Mouse (Mus musculus): ENCODE measurements around the gene Git2.

DNA sequence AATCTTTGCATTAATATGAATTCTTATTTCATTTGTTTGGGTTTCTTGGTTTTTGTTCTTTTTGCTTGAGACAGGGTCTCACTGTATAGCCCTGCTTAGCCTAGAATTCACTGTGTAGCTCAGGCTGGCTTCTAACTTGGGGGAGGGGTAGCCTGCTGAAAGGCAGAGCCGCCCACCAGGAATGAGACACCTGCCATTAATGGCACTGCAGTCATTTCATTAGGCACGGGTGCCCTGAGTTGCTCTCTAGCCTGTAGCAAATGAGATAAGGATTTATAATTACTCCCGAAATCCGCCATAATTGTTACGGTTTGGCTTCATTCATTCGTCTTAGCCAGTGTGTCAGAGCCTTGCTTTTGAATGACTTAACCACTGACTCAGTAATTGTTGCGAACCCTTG is 857 bp upstream of the Git2 start:
- no peak for TF ChIP-seq CTCF (IDR thresholded peaks at IDR 0.05; ENCODE audit: insufficient read depth, low read depth, low read length)
- no peak for TF ChIP-seq POLR2A (IDR thresholded peaks at IDR 0.05; ENCODE audit: insufficient read depth, low read depth, low read length)

Measured in olfactory bulb, adult 2 months (tissue).